Comparison of ENCODE assay signal across 10 mouse cellular contexts in the genomic region with DNA sequence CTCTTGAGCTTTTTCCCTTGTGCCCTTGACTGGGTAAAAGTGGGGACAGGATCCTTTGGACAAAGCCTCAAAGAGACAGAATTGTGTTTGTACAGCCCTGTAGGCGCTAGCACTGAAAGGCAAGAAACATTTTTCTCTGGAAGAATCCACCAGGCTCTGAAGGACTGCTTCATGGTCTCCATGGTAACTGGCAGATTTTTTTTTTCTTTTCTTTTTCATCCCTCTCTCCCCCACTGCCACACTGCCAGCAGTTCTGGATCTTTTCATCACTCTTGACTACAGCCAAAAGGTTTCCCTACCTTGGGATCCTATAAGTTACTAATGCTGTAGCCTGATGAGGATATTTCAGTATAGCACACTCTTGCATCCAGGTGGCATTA. TPM values are rescaled to one million over a fixed set of nuclear protein-coding genes. Genes with fewer than 3 reads are reported as not detected.
DNase-seq lines count a peak whose midpoint lies in the region; ATAC-seq and TF ChIP-seq lines count a peak whose summit lies in the region.
"Had no signal": no experiment of that assay in that cellular context is flagged by ENCODE, and none has a peak within 500 bp of the region (broad histone marks: within the 10 kb centered on the region; RNA-seq: fewer than 3 reads in every experiment).

No protein-coding gene starts in this region.

- no peak for TF ChIP-seq CTCF in liver, postnatal 0 days (IDR thresholded peaks at IDR 0.05; ENCODE audit: low read depth)

- H3K27me3 ChIP-seq in kidney, embryonic 16.5 days (ENCODE audit: insufficient read depth, low read length): no peaks in the 10 kb centered on the region
- no peaks in the 10 kb centered on the region for H3K27me3 ChIP-seq in embryonic facial prominence, embryonic 13.5 days
- no peaks in the 10 kb centered on the region for H3K27me3 ChIP-seq in midbrain, embryonic 13.5 days
- no peaks in the 10 kb centered on the region for H3K27me3 ChIP-seq in liver, postnatal 0 days (ENCODE audit: insufficient read depth, low read length)

- WGBS in kidney, embryonic 16.5 days: 52% methylated on average over 1 of the region's 1 CpGs
- 38% methylated on average over 1 of the region's 1 CpGs for WGBS in embryonic facial prominence, embryonic 13.5 days
- WGBS in midbrain, embryonic 13.5 days: 0% methylated on average over 1 of the region's 1 CpGs
- 60% methylated on average over 1 of the region's 1 CpGs for WGBS in liver, postnatal 0 days (ENCODE audit: insufficient replicate concordance)

- H3K4me2 ChIP-seq in kidney, embryonic 16.5 days (replicated peaks; ENCODE audit: low read depth, low read length): 0 out of 2 replicates have a peak overlapping the region, but pooled peaks have one; percentile 10
- peak overlapping the region; percentile 31 for H3K4me2 ChIP-seq in embryonic facial prominence, embryonic 13.5 days
- H3K4me2 ChIP-seq in midbrain, embryonic 13.5 days (replicated peaks): peak overlapping the region; percentile 40
- no peak overlapping the region for H3K4me2 ChIP-seq in liver, postnatal 0 days (ENCODE audit: low read depth, low read length)

- peak overlapping the region; percentile 87 for H3K27ac ChIP-seq in kidney, embryonic 16.5 days (ENCODE audit: low read length)
- H3K27ac ChIP-seq in embryonic facial prominence, embryonic 13.5 days: peak overlapping the region; percentile 85
- H3K27ac ChIP-seq in midbrain, embryonic 13.5 days: peak overlapping the region; percentile 84
- H3K27ac ChIP-seq in liver, postnatal 0 days (ENCODE audit: low read depth): no peak overlapping the region

- ATAC-seq in kidney, embryonic 16.5 days (ENCODE audit: low FRiP score, low TSS enrichment): no peak; the same call in 1 of the 2 replicates
- no peak for ATAC-seq in embryonic facial prominence, embryonic 13.5 days (ENCODE audit: insufficient number of reproducible peaks, insufficient read depth, low FRiP score, low TSS enrichment, low read depth)
- peak; percentile 92 for ATAC-seq in frontal cortex, adult (ENCODE audit: low TSS enrichment)
- ATAC-seq in midbrain, embryonic 13.5 days: peak; percentile 85
- no peak for ATAC-seq in liver, postnatal 0 days

- H3K4me1 ChIP-seq in kidney, embryonic 16.5 days (ENCODE audit: insufficient read depth, low read length): peaks cover 13% of the 10 kb centered on the region
- peaks cover 31% of the 10 kb centered on the region for H3K4me1 ChIP-seq in embryonic facial prominence, embryonic 13.5 days
- H3K4me1 ChIP-seq in midbrain, embryonic 13.5 days (replicated peaks): peaks cover 24% of the 10 kb centered on the region
- peaks cover 2% of the 10 kb centered on the region for H3K4me1 ChIP-seq in liver, postnatal 0 days (ENCODE audit: insufficient read depth)

- H3K4me3 ChIP-seq in kidney, embryonic 16.5 days (ENCODE audit: low read length): no peak overlapping the region
- H3K4me3 ChIP-seq in embryonic facial prominence, embryonic 13.5 days: no peak overlapping the region
- H3K4me3 ChIP-seq in midbrain, embryonic 13.5 days (replicated peaks): no peak overlapping the region
- no peak overlapping the region for H3K4me3 ChIP-seq in liver, postnatal 0 days (ENCODE audit: low read depth, low read length)
- H3K4me3 ChIP-seq: myocyte had no signal

- 0 out of 2 replicates have a peak overlapping the region, but pooled peaks have one; percentile 14 for H3K9ac ChIP-seq in kidney, embryonic 16.5 days (replicated peaks; ENCODE audit: low read length)
- H3K9ac ChIP-seq in embryonic facial prominence, embryonic 13.5 days: peak overlapping the region; percentile 32; the same call in 1 of the 2 replicates
- H3K9ac ChIP-seq in midbrain, embryonic 13.5 days (replicated peaks): 0 out of 2 replicates have a peak overlapping the region, but pooled peaks have one; percentile 19
- H3K9ac ChIP-seq in liver, postnatal 0 days (replicated peaks): no peak overlapping the region

- TF ChIP-seq EP300 in liver, postnatal 0 days (IDR thresholded peaks at IDR 0.05; ENCODE audit: low read depth): no peak

- no peaks in the 10 kb centered on the region for H3K36me3 ChIP-seq in kidney, embryonic 16.5 days (ENCODE audit: insufficient read depth, low read length)
- H3K36me3 ChIP-seq in embryonic facial prominence, embryonic 13.5 days: no peaks in the 10 kb centered on the region
- no peaks in the 10 kb centered on the region for H3K36me3 ChIP-seq in midbrain, embryonic 13.5 days
- no peaks in the 10 kb centered on the region for H3K36me3 ChIP-seq in liver, postnatal 0 days (replicated peaks; ENCODE audit: insufficient read depth, low read length)

- no peak for DNase-seq in kidney, postnatal 36 days
- DNase-seq in liver, postnatal 0 days: no peak
- no peak for DNase-seq in spleen, postnatal 36 days (ENCODE audit: low spot score in 2 of 2)
- no peak for DNase-seq in thymus, postnatal 36 days
- DNase-seq: gastrocnemius, postnatal 14 days had no signal

- no peaks in the 10 kb centered on the region for H3K9me3 ChIP-seq in kidney, embryonic 16.5 days (ENCODE audit: low read length)
- H3K9me3 ChIP-seq in embryonic facial prominence, embryonic 13.5 days: no peaks in the 10 kb centered on the region
- no peaks in the 10 kb centered on the region for H3K9me3 ChIP-seq in midbrain, embryonic 13.5 days
- H3K9me3 ChIP-seq in liver, postnatal 0 days (ENCODE audit: low read length): no peaks in the 10 kb centered on the region

RNA-seq across cellular contexts. Expression of gene Ankrd55, which starts 43.4 kb away (rescaled TPM):
- 0.27 and 0.30 TPM in 2 replicates for polyA plus RNA-seq in kidney, embryonic 16.5 days (2015; fragmentation: Nextera tagmentation; extraction: Ambion mirVana)
- polyA plus RNA-seq in embryonic facial prominence, embryonic 13.5 days (2015; fragmentation: Nextera tagmentation; extraction: Ambion mirVana): 1.1 and 1.2 TPM in 2 replicates
- polyA plus RNA-seq in midbrain, embryonic 13.5 days (2015; fragmentation: Nextera tagmentation; extraction: Ambion mirVana): 3.6 and 3.9 TPM in 2 replicates
- polyA plus RNA-seq in liver, postnatal 0 days (2015; fragmentation: Nextera tagmentation; extraction: Ambion mirVana): 1.3 and 1.5 TPM in 2 replicates

Comparison
In these comparisons a context has a peak if more than half of its experiments do, and no peak if none do; other contexts are left out.
1. ATAC-seq: peak in frontal cortex, adult (single experiment) and midbrain, embryonic 13.5 days (single experiment); none in kidney, embryonic 16.5 days (single experiment), embryonic facial prominence, embryonic 13.5 days (single experiment) and liver, postnatal 0 days (single experiment).